Mouse (Mus musculus) CD8-positive naive resting alpha-beta T cell, adult 2 months (primary cell): Measurements from ENCODE around the gene Uhrf1bp1.

Source experiments
- DNase-seq, 2 experiments: peaks; one replicate each; pipeline ENCODE4 v3.0.0; 2022; ENCODE audit warnings: low read depth in 2 of 2, low spot score in 2 of 2

Gene Uhrf1bp1

DNA sequence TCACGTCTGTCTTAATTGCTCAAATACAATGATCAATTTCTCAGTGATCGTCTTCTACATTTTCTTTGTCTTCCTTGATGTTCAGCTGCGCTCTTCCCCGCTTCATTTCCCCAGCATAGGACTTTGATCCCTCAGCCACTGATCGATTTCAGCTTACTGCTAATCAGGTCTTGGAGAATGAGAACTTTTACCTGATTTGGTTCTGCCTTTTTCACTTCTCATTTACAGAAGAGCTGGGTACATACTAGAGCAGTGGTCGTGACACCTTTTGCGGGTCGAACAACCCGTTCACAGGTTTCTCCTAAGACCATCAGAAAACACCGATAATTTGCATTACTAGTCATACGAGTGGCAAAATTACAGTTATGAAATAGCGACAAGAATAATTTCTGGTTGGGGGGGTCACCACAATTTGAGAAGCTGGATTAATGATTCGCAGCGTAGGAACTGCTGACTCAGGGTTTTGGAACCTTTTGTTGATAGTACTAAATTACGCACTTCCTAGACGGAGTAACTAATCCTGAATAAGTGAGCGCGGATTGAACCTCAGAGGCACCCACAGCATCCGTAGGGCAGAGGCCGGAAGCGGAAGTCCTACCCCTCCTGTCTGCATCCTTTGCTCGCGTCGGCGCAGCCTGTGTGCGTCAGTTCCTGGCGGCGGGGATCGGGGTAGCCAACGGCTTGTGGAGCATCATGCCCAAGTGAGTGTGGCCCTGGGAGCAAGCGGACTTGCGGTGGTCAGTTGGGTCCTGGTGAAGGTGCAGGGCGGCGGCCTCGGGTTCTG lies 16.6 kb upstream of the Uhrf1bp1 start:
- peak; percentile 89 to 91 for DNase-seq

- DNase-seq, result no peak
These were observed 7.9 kb upstream of the Uhrf1bp1 start for GRCm38 (mm10) chr17:27848351-27848750.

GRCm38 (mm10) chr17:27851076-27851475 lies 5.2 kb upstream of the Uhrf1bp1 start:
- no peak for DNase-seq

DNA sequence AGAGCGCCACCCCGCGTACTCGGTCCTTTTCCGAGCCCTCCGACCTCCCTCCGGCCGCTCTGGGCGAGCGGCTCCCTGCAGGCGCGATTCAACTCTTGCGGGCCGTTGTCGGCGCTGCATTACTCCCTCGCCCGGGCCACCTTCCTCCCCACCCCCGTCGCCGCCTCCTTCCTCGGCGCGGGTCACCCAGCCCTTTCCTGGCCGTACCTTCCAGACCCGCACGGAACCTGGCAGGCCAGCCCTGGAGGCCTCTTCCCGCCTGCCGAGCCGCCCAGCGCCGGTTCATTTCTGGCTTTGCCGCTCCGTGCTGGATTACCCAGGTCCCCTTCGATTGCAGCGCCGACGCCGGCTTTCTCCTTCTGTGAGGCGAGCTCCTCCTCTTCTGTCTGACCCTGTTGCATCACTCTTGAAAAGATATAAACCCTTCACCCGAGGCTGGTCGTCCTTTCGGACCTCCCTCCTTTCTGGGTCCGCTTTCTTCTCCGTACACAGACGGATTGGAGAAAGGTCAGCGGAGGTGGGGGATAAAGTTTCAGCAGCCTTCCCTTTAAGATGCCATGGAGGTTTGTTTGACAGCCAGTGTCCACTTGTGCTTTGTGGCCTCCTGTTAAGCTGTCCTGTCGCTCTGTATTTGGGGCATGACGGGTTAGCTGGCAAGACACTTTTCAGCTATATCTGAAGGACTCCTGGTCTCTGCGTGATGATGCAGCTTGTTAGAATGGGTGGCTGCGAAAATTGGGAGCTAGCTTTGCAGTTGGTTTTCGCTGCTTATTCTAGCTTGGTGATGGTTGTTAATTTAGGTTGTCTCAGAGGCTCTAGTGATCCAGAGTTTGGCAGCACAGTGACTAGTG lies 782 bp downstream of the Uhrf1bp1 start:
- DNase-seq, result peak; percentile 11 to 21

DNA sequence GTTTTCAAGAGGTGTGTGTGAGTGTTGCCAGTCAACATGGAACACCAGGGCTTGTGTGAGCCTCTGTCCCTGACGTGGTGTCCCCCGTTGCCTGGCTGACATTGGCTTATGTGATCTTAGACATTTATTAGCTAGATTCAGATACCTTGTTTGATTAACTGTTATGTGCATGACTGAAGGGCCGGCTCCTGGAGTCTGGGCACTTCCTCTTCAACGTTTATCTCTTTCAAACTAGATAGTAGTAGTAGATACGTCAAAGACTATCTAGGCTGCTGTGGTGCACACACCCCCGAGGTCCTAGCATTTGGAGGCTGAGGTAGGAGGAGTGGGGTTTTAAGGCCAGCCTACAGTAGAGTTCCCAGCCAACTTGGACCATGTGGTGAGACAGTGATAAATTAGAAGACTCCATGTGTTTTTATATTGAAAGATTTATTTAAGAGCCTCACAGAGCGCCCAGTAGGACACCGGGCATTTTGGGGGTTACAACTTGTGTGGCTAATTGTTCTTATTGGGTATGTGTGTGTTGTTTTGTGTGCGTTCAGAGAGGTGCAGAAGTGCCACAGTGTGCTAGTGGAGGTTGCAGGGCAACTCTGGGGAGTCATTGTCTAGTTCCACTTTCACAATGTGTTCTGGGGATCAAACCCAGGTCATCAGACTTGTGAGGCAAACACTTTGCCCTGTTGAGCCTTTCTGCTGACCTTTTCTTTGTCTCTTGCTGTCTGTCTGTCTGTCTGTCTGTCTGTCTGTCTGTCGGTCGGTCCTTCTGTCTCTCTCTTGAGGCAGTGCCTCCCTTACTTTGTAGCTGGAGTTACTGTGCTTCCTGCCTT lies 1.6 kb downstream of the Uhrf1bp1 start:
- no peak for DNase-seq

DNA sequence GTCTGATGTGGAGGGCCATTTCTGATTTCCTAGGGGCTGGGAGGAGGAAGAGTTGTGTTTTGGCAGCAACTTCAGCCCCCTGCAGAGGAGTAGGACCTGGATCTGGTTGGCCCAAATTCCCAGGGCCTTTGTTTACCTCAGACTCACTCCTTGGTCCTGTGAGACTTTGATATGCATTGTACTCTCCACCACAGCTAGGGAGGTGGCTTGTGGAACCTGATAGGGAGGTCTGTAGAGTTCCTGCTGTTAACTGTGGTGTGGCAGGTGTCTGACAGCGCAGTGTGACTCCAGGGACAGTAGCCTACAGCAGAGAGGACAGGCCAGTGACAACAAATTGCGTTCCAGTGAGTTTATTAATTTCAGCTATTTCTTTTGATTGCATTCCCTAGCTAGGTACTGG lies 2.9 kb downstream of the Uhrf1bp1 start:
- no peak for DNase-seq

DNA sequence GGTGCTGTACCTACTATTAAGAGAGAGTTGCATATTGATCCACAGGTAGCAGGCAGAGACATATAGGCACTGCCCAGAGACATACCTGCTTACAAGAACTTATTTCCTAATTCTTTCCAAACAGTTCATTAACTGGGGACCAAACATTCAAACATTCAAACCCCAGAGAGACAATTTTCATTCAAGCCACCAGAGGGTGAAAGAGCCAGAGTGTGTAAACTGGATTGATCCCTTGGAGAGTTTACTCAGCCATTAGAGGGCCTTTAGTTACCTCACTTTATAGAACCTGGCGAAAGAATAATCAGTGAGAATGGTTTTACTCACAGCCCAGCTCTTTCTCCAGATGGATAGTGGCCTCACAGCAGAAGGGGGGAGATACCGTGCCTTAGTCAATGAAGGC lies 9.2 kb downstream of the Uhrf1bp1 start:
- no peak for DNase-seq

DNA sequence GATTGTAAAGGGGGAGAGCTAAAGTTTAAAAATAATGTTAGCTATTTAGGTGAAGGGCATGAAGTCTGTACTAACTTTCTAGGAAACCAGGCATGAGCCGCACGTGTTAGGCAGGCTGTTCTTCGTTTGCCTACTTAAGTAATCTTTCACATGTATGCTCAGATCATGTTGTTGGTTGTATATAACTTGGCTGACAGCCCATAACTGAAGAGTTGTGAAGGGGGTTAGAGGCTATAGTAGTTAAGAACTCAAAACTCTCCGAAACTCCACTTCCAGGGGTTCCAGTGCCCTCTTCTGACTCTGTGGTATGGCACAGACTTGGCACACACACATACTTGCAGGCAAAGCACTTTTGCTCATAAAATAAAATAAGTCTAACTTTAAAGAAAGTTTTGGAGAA lies 10.5 kb downstream of the Uhrf1bp1 start:
- DNase-seq, result no peak

DNA sequence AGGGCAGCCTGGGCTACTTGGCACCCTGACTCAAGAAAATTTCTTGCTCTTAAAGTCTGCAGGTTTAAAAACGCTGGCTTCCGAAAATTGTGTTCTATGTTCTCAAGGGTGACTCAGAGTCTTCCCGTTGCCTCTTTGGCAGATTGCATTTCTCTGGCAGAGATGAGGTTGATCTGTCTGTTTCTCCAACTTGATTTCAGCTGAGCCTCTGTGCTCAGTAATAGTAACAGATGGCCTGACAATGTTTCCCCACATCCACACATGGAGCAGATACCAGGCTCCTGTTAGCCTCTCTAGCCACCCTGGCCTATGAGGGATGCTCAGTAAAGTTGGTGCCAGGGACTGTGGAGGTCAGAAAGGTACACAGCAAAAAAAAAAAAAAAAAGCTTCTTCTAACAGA lies 15.6 kb downstream of the Uhrf1bp1 start:
- no peak for DNase-seq

- DNase-seq, result no peak
These were observed 17.3 kb downstream of the Uhrf1bp1 start for GRCm38 (mm10) chr17:27873583-27873982.

DNA sequence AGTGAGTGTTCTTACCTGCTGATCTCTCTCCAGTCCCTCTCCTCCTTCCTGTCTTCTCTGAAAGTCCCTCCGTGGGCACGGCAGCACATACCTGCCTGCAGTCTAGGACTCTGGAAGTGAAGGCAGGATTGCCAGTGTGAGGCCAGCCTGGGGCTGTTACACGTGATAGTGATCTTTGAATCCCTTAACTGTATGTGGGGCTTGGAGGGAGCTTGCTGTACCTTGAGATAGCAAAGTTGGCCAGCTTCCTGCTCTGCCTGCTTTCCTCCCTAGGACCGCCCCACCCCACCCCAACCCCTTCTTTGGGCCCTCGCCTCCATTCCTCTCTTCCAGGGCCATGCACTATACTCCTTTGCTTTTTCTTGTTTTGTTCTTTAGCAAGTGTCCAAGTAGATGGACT lies 18.3 kb downstream of the Uhrf1bp1 start:
- no peak for DNase-seq

GRCm38 (mm10) chr17:27881518-27881917 lies 25.3 kb downstream of the Uhrf1bp1 start:
- DNase-seq, result no peak

GRCm38 (mm10) chr17:27883129-27883528 lies 26.9 kb downstream of the Uhrf1bp1 start:
- DNase-seq, result no peak

GRCm38 (mm10) chr17:27883994-27884393 lies 27.8 kb downstream of the Uhrf1bp1 start:
- no peak for DNase-seq

DNA sequence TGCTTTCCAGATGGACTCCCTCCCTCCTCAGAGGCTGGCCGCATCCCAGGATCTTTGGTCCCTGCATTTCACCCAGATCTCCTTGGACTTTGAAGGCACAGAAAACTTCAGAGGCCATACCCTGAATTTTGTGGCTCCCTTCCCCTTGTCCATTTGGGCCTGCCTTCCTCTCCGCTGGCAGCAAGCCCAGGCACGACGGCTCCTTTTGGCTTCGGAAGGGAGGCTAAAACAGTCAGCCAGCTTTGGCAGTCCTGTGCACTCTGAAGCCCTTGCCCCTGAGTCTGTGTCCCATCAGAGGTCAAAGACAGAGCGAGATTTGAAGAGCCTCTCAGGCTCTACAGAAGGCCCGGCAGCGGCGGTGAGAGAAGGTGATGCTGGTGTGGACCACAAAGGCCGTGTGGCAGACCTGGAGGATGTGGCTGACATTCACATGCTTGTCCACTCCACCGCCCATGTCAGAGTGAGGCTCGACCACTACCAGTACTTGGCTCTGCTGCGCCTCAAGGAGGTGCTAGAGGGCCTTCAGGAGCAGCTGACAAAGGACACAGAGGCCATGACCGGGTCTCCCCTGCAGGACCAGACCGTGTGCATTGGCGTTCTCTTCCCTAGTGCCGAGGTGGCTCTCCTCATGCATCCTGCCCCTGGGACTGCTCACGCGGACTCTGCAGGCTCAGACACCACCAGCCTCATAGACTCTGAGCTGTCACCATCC lies 30.4 kb downstream of the Uhrf1bp1 start:
- no peak for DNase-seq

DNA sequence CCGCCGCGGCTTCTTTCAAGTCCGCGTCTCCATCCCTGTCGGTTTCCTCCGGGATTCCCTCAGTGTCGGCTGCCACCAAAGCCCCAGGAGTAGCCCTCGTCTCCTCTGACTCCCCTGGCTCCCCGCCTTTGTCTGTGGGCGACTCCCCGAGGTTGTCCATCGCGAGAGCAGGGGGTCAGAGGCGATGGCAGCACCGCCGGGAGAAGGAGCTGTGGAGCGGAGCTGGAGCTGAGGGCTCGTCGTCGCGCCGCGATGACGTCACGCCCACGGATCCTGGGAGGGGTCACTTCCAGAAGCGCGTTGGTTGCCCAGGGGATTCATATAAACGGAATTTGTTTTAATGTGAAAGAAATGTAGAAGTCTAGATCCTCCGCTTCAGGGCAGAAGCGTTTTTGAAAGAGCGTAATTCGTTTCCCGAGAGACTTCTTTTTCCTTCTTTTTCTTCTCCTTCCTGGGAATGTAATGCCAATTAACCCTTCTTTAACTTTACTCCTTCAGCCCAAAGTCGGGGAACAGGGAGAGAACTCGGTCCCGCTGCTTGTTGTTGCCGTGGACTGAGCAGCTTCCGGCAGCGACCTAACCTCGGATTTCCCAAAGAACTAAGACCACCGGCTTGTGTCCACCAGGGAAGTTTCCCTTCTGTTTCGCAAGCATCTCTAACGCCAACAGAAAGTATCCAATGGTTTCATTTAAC lies 51.4 kb downstream of the Uhrf1bp1 start:
- DNase-seq, result peak; percentile 64 to 77

- peak in 1 of 2 experiments; percentile 32 for DNase-seq
These were observed 52.1 kb downstream of the Uhrf1bp1 start for GRCm38 (mm10) chr17:27908206-27908887.

DNA sequence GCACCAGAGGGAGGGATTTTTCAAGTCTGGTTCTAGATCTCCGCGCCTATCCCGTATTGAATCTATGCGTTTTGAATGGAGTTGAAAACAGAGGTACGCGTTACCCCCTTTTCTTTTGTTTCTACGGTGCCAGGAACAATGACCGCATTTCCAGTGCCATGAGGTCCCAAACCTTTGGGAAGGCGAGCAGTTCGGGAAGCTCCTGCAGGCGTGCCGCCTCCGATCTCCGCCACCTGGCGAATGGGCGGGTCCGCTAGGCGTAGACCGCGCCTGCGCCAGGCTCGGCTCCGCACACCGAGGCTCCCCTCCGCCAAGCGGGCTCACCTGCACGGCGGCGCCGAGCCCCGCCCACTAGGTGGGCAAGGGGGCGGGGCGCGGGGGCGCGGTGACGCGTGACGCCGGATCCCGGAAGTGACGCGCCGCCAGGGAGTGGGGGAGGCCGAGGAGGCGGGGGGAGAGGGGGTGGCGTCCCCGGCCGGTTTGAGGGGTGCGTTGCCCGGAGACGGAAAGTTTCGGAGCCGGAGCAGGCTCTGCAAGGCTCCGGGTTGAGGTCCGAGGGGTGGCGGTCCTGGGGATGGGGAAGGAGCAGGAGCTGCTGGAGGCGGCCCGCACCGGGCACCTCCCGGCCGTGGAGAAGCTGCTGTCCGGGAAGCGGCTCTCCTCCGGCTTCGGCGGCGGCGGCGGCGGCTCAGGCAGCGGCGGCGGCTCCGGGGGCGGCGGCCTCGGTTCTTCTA lies 52.8 kb downstream of the Uhrf1bp1 start, which contains the start of gene Anks1:
TSS of gene Anks1 (plus strand) at position 419 of the 734 bp plus-strand sequence.
- peak; percentile 84 to 85 for DNase-seq
